Mouse (Mus musculus) erythroblast, embryonic 14.5 days (primary cell): ENCODE data around the gene Esr1.

ENCODE experiments used
- GATA1 ChIP-seq: IDR thresholded peaks from 2 replicates; pipeline ENCODE4 v1.6.1; 2012; ENCODE audit warnings: low read length, inconsistent platforms, mixed read lengths
- TAL1 ChIP-seq: IDR thresholded peaks from 3 replicates; pipeline ENCODE4 v1.6.1; 2012; ENCODE audit warnings: low read length, inconsistent platforms, mixed read lengths

DNA sequence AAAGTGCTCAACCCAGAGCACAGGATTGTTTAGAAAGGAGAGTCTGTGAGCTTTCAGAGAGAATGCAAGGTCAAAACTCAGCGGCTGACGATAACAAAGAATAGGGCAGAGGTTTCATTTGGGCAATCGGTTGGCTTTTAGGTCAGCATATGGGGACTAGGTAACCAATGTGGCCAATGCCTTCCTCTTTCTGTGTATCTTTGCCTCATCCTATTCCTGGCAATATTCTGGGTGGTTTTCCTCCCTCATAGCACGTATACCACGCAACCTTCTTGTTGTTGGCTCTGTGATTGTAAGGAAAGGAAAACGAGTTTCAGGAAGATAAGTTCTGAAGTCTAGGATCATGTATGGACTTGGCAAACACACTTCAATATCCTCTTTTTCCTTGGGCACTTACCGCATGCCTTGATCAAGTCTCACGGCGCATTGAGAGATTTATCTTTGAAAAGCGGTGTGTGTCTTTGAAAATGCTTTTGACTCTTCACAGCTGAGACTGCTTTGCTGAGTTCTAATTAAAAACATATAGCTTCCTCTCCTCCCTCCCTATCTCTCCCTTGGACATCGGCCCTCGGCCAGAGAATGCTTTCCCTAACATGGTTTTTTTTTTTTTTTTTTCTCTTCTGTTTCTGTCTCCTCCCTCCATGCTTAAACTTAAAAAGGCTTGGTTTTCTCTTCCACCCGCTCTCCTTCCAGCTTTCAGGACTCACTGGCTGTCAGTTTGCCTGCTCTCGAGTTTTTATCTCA, 22.1 kb downstream of the Esr1 start:
- TF ChIP-seq TAL1, result no peak
- no peak for TF ChIP-seq GATA1
